Mouse (Mus musculus): ENCODE data around the gene Cela1. TPM values are rescaled to one million over a fixed set of nuclear protein-coding genes. Genes with fewer than 3 reads are reported as not detected.

The Cela1 gene
- total RNA-seq, 2 experiments from 2014 or later: 0.42 to 0.52 TPM

DNA sequence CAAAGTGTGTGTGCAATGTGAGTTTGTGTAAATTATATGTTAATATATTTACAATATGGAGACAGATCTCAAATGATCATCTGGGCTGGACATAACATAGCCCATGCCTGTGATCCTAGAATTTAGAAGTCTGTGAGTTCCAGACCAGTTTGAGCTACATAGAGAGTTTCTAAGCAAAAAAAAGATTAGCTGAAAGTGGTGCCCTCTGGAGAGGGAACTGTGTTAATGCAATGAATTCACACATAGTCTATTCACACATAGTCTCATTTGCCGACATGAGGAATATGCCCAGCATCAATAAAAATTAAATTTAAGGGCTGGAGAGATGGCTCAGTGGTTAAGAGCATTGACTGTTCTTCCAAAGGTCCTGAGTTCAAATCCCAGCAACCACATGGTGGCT lies 11.2 kb downstream of the Cela1 start:
- no peak for DNase-seq (ENCODE audit: low spot score)

GRCm38 (mm10) chr15:100675486-100675885 lies 12.2 kb downstream of the Cela1 start:
- intact Hi-C loops (cut with DNase I): no loop called here

More for the DNA sequence above, 11.2 kb downstream of the Cela1 start:
- intact Hi-C loops (cut with DNase I): no loop called here

GRCm38 (mm10) chr15:100674566-100674965 lies 13.2 kb downstream of the Cela1 start:
- intact Hi-C loops (cut with DNase I): no loop called here
- no peak for DNase-seq (ENCODE audit: low spot score)

More at GRCm38 (mm10) chr15:100675486-100675885, 12.2 kb downstream of the Cela1 start:
- no peak for DNase-seq (ENCODE audit: low spot score)

DNA sequence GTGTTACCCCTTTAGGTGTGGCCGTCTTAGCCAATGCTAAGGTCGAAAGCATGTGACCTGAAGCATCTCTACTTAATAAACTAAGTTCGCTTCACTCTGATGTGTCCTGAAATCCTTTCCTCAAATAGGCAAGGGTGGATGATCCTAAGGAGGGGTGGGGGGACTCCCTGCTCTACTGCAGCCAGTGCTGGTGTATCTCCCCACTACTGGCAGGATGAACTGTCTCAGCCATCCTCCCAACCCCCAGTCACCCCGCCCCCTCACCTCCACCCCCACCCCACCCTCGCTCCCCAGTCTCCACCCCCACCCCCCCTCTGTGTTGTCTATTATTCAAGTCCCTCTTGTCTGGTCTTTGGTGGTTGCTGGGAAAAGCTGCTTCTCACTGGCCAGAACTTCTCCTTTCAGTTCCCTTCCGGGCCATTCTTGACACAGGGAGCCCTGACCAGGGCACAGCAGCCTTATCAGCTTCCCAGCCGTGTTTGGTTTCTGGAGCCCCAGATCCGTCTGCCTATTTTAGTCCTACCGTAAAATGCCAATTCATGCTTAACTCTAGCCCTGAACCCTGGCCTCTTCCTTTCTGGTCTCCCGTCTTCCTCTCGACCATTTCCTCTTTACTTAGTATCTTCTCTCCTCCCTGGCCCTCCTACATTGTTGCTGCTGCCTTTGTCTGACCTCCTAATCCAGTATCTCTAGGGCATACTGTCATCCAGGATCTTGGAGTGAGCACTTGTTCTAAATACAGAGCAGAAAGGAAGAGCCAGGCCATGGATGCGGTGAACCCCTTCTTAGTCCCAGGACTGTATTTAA lies 13.9 kb downstream of the Cela1 start:
- intact Hi-C loops (cut with DNase I): no loop called here
- DNase-seq (ENCODE audit: low spot score): no peak

DNA sequence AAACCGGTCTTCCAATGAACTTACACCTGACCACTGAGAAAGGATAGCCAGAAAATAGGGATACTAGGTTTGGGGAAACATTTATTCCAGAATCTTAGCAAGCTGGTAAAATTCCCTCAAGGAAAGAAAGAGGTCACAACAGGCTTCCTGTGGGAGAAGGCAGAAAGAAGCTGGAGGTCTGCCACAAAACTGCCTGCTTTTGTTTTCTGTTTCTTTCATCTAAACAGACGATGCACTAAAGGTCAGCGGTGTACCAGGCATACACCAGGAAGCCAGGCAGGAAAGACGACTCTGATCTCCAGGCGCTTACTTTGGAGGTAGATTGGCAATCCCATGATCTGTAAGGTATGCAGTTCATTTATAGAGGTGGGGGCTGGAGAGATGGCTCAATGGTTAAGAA lies 16.9 kb downstream of the Cela1 start:
- DNase-seq (ENCODE audit: low spot score): no peak
- intact Hi-C loops (cut with DNase I): no loop called here

GRCm38 (mm10) chr15:100670004-100670403 lies 17.7 kb downstream of the Cela1 start:
- no peak for DNase-seq (ENCODE audit: low spot score)
- intact Hi-C loops (cut with DNase I): no loop called here

DNA sequence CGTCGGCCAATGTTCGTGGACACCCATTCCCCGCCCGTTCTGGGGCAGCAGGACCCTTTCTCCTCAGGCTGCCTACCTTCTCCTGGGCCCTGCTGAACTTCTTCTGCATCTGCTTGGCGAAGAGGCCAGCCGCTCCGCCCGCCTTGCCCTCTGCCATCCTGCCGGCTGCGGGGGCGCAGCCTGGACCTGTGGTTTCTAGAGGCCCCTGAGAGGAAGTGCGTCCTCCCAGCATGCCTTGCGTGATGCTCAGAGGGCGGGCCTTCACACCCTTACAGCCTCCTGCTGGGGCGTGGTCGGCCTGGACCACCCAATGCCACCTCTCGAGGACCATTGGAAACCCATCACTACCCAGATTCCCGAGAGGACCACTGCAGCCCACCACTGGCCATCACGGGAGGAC lies 18.4 kb downstream of the Cela1 start, which contains the start of gene Bin2:
Gene Bin2, minus strand, starts transcription at position 217 of the 400 bp plus-strand sequence.
- intact Hi-C loops (cut with DNase I): no loop called here
- no peak for DNase-seq (ENCODE audit: low spot score)

- DNase-seq (ENCODE audit: low spot score): no peak
- intact Hi-C loops (cut with DNase I): no loop called here
Observed at GRCm38 (mm10) chr15:100667871-100668545, 19.7 kb downstream of the Cela1 start.

- DNase-seq (ENCODE audit: low spot score): no peak
- intact Hi-C loops (cut with DNase I): no loop called here
Observed at GRCm38 (mm10) chr15:100667420-100667819, 20.3 kb downstream of the Cela1 start.

DNA sequence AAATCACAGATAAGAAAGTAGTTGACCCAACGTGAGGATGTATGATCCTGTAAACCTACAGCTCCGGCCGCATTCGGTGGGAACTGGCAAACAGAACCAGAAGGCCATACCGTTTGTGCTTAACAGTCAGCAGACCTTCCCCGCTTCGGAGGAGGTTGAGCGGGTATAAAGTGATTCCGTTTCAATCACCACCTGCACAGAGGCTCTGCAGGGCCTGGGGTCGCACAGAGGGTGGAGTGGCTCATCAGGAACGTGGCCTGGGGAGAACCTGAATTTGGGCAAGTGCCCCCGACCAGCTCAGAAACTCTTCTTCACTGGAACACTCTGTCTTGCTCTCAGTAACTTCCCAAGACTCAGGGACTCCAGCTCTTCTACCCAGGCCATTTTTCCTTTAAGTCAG lies 20.9 kb downstream of the Cela1 start:
- no peak for DNase-seq (ENCODE audit: low spot score)
- intact Hi-C loops (cut with DNase I): no loop called here

DNA sequence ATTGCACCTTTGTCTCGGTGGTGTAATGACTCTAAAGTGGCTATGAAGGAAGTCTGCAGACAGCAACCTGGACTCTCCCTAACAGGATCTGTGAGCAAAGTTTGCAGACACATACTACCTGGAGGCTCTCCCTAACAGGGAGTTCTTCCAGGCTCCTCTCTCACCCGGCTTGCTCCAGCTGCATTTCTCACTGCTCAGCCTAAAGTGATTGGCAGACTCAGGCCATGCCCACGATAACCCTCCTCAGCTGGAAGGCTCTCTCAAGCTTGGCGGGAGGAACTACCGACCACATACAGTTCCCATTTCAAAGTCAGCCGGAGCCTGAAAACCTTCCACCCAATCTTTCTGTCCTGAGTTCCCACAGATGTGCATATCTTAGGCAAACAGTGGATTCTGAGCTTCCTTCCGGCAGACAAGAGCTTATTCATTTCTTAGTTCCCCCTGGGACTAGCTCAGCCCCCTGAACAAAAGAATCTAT lies 21.5 kb downstream of the Cela1 start:
- no peak for DNase-seq (ENCODE audit: low spot score)
- intact Hi-C loops (cut with DNase I): no loop called here

- DNase-seq (ENCODE audit: low spot score): no peak
- intact Hi-C loops (cut with DNase I): no loop called here
Observed at GRCm38 (mm10) chr15:100665411-100666218, 22.1 kb downstream of the Cela1 start.

GRCm38 (mm10) chr15:100664813-100665274 lies 22.9 kb downstream of the Cela1 start:
- intact Hi-C loops (cut with DNase I): no loop called here
- no peak for DNase-seq (ENCODE audit: low spot score)

DNA sequence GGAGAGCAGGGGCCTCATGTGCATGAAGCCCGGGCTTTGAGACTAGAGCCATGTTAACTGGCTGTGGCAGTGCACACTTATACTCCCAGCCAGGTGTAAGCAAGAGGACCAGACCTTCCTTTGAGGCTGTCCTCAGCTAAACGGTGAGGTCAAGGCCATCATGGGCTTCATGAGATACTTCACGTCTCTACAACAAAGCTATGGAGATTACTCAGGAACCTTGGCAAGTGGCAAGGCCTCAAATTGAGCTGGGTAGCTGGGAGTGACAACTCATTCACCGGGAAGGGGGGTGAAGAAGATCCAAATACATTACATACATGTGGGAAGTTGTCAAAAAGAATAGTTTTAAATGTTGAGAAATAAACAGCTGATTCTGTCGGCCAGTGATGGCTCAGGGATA lies 26.9 kb downstream of the Cela1 start:
- intact Hi-C loops (cut with DNase I): no loop called here
- DNase-seq (ENCODE audit: low spot score): no peak

DNA sequence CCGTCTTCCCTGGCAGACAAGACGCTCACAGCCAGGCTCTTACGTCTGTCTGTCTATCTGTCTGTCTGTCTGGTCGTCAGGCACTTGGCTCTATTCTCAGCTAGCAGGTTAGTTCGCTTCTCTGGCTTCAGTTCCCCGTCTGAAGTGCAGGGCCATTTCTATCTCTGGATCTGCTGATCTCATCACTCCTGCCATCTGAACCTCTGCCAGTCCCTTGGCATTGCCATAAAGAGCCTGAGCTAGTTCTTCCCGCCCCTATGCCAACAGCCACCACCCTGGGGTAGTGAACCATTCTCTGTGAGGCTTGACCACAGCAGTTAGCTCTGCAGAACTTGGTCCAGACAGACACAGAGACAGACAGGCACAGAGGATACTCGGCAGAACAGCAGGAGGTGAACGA lies 27.4 kb downstream of the Cela1 start:
- intact Hi-C loops (cut with DNase I): no loop called here
- DNase-seq (ENCODE audit: low spot score): no peak

GRCm38 (mm10) chr15:100655201-100655600 lies 32.5 kb downstream of the Cela1 start:
- DNase-seq (ENCODE audit: low spot score): no peak
- intact Hi-C loops (cut with DNase I): no loop called here

GRCm38 (mm10) chr15:100654271-100654670 lies 33.5 kb downstream of the Cela1 start:
- intact Hi-C loops (cut with DNase I): no loop called here
- no peak for DNase-seq (ENCODE audit: low spot score)

GRCm38 (mm10) chr15:100651610-100652009 lies 36.1 kb downstream of the Cela1 start:
- intact Hi-C loops (cut with DNase I): no loop called here
- DNase-seq (ENCODE audit: low spot score): no peak

- DNase-seq (ENCODE audit: low spot score): no peak
- intact Hi-C loops (cut with DNase I): no loop called here
Observed at GRCm38 (mm10) chr15:100650111-100650510, 37.6 kb downstream of the Cela1 start.

- intact Hi-C loops (cut with DNase I): no loop called here
- no peak for DNase-seq (ENCODE audit: low spot score)
Observed at GRCm38 (mm10) chr15:100646161-100646560, 41.6 kb downstream of the Cela1 start.
